Mouse (Mus musculus) E14TG2a.4 (cell line): ENCODE measurements around the gene Nynrin.

ENCODE experiments used
- H3K27me3 ChIP-seq: 2 replicates; pipeline ENCODE4 v1.6.1; 2014; ENCODE audit warnings: low read length, control low read depth; ENCODE audit not compliant: insufficient read depth
- H3K36me3 ChIP-seq: 2 replicates; pipeline ENCODE4 v1.6.1; 2014; ENCODE audit warnings: low read length, control low read depth; ENCODE audit not compliant: insufficient read depth
- H3K4me1 ChIP-seq: replicated peaks from 2 replicates; pipeline ENCODE4 v1.6.1; 2014; ENCODE audit warnings: low read depth, low read length, control low read depth
- H3K4me3 ChIP-seq: replicated peaks from 2 replicates; pipeline ENCODE4 v1.5.1; 2014; ENCODE audit warnings: mild to moderate bottlenecking, low read length
- H3K9me3 ChIP-seq: 2 replicates; pipeline ENCODE4 v1.6.1; 2014; ENCODE audit warnings: low read length, control low read depth
- CTCF ChIP-seq: conservative IDR thresholded peaks from 2 replicates; pipeline ENCODE4 v1.5.1; 2014; ENCODE audit warnings: low read length
- NANOG ChIP-seq: IDR thresholded peaks from 2 replicates; pipeline ENCODE4 v1.6.1; 2014; ENCODE audit warnings: borderline replicate concordance, low read length, mixed read lengths
- POU5F1 ChIP-seq: IDR thresholded peaks from 2 replicates; pipeline ENCODE4 v1.6.1; 2014; ENCODE audit warnings: low read length, borderline replicate concordance

The Nynrin gene

GRCm38 (mm10) chr14:55885114-55885790 is 31.4 kb downstream of the Nynrin start:
- Histone ChIP-seq H3K4me3 (peak overlapping the region; percentile 84), H3K9me3 (no peaks in the 10 kb centered on the region), H3K36me3 (peaks cover 42% of the 10 kb centered on the region), H3K4me1 (peaks cover 66% of the 10 kb centered on the region), H3K27me3 (peaks cover 22% of the 10 kb centered on the region)
- no peak for TF ChIP-seq CTCF
- no peak for TF ChIP-seq NANOG
- no peak for TF ChIP-seq POU5F1

DNA sequence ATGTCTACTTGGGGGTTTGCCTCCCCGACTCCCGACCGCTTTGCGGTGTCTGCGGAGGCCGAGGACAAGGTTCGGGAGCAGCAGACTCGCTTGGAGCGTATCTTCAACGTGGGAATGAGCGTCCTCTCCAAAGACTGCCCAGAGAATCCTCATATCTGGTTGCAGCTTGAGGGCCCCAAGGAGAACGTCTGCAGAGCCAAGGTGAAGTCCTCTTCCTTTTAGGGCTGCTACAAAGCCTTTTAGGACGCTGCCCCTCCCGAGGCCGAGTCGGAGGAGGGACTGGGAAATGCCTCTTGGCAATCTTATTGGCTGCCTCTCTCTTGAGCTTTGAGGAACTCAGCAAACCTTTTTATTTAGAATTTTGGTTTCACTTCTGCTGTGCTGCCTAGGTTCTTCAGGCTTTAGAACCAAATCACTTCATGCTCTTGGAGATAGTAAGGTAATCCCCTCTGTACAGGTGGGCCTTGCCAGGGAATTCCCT is 32.0 kb downstream of the Nynrin start:
- peaks cover 22% of the 10 kb centered on the region for H3K27me3 ChIP-seq

DNA sequence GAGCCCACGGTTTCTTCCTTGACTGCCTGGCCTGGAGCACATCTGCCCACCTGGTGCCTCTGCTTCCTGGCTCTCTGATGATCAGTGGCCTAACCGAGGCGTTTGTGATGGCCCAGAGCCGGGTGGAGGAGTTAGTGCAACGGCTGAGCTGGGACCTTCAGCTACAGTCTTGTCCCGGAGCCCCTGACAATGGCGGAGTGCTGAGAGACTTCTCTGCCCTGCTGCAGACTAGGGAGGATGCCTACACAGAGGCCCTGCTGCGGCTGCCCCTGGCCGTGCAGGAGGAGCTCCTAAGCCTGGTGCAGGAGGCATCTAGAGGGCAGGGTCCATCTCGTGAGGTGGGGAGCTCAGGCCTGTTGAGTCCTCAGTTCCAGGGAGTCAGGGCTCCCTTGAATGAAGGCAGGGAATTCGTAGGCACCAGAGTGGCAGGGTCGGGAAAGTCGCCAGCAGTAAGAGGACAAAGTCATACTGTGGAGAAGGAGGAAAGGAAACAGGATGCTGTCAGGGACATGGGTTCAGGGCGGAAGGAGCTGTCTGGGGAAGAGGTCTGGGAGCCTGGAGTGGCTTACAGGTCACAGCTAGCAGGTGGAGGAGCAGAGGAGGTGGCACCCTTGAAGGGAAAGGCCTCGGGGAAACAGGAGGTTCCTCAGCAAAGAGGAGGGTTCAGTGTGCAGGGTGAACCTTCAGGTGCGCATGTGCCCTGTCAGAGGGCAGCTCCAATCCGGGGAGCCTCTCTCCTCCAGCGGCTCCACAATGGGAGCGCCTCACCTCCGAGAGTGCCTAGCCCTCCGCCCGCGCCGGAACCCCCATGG is 33.0 kb downstream of the Nynrin start:
- Histone ChIP-seq H3K4me3 (peak overlapping the region; percentile 84), H3K4me1 (peaks cover 61% of the 10 kb centered on the region), H3K27me3 (peaks cover 22% of the 10 kb centered on the region), H3K36me3 (peaks cover 57% of the 10 kb centered on the region), H3K9me3 (no peaks in the 10 kb centered on the region)
- TF ChIP-seq NANOG (no peak), POU5F1 (no peak), CTCF (no peak)

More for the DNA sequence above, 32.0 kb downstream of the Nynrin start:
- peaks cover 47% of the 10 kb centered on the region for H3K36me3 ChIP-seq
- H3K4me1 ChIP-seq, result peaks cover 64% of the 10 kb centered on the region
- no peak for TF ChIP-seq CTCF
- TF ChIP-seq NANOG, result no peak
- no peak for TF ChIP-seq POU5F1
- H3K9me3 ChIP-seq, result no peaks in the 10 kb centered on the region
- peak overlapping the region; percentile 84 for H3K4me3 ChIP-seq

DNA sequence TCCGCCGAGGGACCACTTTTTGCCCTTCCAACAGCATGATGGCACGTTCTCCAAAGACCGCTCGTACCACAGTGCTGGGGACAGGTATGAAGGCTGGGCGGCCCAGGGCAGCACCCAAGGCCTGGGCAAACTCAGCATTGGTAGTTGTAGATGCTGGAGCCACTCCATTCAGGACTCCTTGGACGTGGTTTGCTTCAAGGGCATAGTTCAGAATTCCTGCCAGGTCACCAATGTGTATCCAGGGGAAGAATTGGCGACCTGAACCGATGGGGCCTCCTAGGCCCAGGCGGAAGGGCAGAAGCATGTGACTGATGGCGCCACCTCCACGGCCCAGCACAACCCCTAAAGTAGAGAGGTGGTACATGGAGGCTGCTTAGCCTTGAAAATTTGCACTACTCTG is 43.9 kb downstream of the Nynrin start:
- Histone ChIP-seq H3K27me3 (peaks cover 28% of the 10 kb centered on the region), H3K36me3 (peaks cover 54% of the 10 kb centered on the region), H3K4me1 (peaks cover 40% of the 10 kb centered on the region), H3K9me3 (no peaks in the 10 kb centered on the region), H3K4me3 (no peak overlapping the region; the same call in 1 of the 2 replicates)
- TF ChIP-seq CTCF (no peak), NANOG (no peak), POU5F1 (no peak)

GRCm38 (mm10) chr14:55898947-55899346 is 45.1 kb downstream of the Nynrin start:
- H3K4me1 ChIP-seq, result peaks cover 46% of the 10 kb centered on the region
- H3K36me3 ChIP-seq, result peaks cover 45% of the 10 kb centered on the region
- TF ChIP-seq CTCF (no peak), POU5F1 (no peak), NANOG (no peak)
- H3K4me3 ChIP-seq, result peak overlapping the region; percentile 75
- H3K9me3 ChIP-seq, result no peaks in the 10 kb centered on the region
- H3K27me3 ChIP-seq, result peaks cover 28% of the 10 kb centered on the region

DNA sequence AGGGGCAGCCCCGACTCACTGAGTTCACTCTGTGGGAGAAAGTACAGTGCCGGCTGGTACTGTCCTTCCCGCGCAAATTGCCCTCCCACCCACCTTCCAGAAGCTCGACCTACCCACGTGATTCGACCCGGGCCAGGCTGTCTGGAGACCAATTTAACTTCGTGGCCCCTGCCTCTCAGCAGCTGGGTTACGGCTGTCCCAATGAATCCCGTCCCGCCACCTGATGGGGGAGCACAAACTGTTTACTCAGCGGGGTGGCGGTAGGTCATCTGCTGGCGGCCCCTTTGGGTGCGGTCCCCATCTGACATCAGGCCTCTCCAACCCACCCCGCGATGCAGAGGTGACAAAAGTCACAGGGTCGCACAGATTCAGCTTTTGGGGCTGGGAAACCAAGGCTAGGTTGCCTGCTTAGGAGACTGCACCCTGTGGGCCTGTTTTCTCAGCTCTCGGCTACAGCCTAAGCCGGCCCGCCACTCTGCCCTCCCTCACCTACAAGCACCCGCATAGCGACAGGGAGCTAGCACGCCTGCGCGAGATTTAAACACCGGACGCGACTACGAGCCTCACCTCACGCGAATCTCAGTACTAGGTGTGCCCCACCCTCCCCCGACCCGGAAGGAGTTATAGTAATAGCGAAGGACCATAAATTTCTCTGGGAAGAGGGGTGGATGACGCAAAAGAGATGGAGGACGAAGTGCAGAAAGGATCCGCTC is 46.0 kb downstream of the Nynrin start, which contains the start of gene Sdr39u1:
TSS of gene Sdr39u1 (minus strand) at position 593 of the 713 bp plus-strand sequence.
- Histone ChIP-seq H3K27me3 (peaks cover 28% of the 10 kb centered on the region), H3K9me3 (no peaks in the 10 kb centered on the region)
- no peak for TF ChIP-seq POU5F1
- no peak for TF ChIP-seq NANOG
- TF ChIP-seq CTCF, result no peak

GRCm38 (mm10) chr14:55900414-55900755 is 46.6 kb downstream of the Nynrin start:
- H3K9me3 ChIP-seq, result no peaks in the 10 kb centered on the region
- peaks cover 28% of the 10 kb centered on the region for H3K27me3 ChIP-seq
- H3K4me1 ChIP-seq, result peaks cover 46% of the 10 kb centered on the region
- TF ChIP-seq NANOG (no peak), POU5F1 (no peak), CTCF (no peak)
- H3K4me3 ChIP-seq, result peak overlapping the region; percentile 75
- peaks cover 30% of the 10 kb centered on the region for H3K36me3 ChIP-seq

More for the DNA sequence above, 46.0 kb downstream of the Nynrin start, which contains the start of gene Sdr39u1:
- peak within 1 kb of the TSS; percentile 75 for H3K4me3 ChIP-seq
- H3K4me1 ChIP-seq, result peaks cover 46% of the 10 kb centered on the region
- peaks cover 36% of the 10 kb centered on the region for H3K36me3 ChIP-seq

- Histone ChIP-seq H3K27me3 (peaks cover 15% of the 10 kb centered on the region), H3K4me3 (no peak overlapping the region), H3K4me1 (peaks cover 15% of the 10 kb centered on the region), H3K9me3 (no peaks in the 10 kb centered on the region), H3K36me3 (no peaks in the 10 kb centered on the region)
- TF ChIP-seq CTCF (peak; percentile 41), NANOG (no peak), POU5F1 (no peak)
Measured at GRCm38 (mm10) chr14:55905518-55905917, 51.7 kb downstream of the Nynrin start.
